In the genomic region with DNA sequence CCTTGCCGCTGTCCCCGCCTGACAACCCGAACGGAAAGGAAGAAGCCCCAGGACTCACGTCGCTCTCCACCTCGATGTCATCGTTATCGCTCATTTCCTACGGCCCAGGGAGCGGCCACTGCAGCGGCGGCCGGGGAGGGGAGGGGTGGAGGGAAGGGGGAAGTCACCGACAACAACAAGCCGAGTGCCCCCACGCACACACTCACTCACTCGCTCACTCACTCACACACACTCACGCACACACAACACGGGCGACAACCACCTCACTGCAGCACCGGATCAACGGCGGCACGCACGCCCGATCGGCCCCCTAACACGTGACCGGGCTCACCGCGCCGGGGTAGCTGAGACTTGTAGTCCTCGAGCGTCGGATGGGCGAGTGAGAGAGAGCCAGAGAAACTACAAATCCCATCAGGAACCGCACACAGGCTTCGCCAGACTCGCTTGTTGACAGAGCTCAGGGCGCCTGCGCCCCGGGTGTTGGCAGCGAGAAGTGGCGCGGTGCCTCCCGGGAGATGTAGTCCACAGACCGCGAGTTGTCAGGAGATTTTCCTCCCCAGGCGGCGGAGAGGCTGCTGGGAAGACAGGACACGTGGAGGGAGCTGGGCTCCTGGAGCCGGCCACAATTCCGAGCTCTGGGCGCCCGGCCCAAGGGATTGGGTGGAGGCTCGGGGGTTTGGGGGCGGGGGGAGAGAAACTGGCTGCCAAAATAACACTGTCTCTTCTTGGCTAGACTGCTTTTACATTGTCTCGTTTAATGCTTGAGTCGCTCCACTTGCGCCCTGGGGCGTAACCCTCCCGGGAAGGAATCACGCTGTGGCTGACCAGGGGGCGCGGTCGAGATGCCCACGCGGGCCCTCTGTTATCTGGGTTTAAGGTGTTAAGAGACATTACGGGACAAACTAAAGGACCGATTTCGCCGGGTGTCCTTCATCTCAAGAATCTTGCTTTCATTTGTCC, we compare ENCODE assay signal across 8 mouse cellular contexts. TPM values are rescaled to one million over a fixed set of nuclear protein-coding genes. Genes with fewer than 3 reads are reported as not detected.
A peak's percentile ranks its signal among the peaks of the same experiment; 100 is the strongest.
DNase-seq lines count a peak whose midpoint lies in the region; ATAC-seq lines count a peak whose summit lies in the region.

Gene Max (minus strand): TSS at position 270 of the 960 bp plus-strand sequence.

- H3K9ac ChIP-seq in intestine, embryonic 14.5 days (ENCODE audit: low read length): peak within 1 kb of the TSS; percentile 81

- no peaks in the 10 kb centered on the region for H3K9me3 ChIP-seq in intestine, embryonic 14.5 days (ENCODE audit: control insufficient read depth, low read length)

- peak within 1 kb of the TSS; percentile 83 for H3K4me2 ChIP-seq in intestine, embryonic 14.5 days (ENCODE audit: low read length)

- peak within 1 kb of the TSS; percentile 97 for H3K4me3 ChIP-seq in intestine, embryonic 14.5 days (ENCODE audit: low read depth, low read length)

- WGBS in intestine, embryonic 14.5 days: under 1% methylated on average over 69 of the region's 73 CpGs

- peak within 1 kb of the TSS; percentile 62 for H3K27ac ChIP-seq in intestine, embryonic 14.5 days (ENCODE audit: low read depth)

- intact Hi-C loops in left cerebral cortex, postnatal 14 days (cut with DNase I): no loop called here

- peak; percentile 98 for ATAC-seq in intestine, embryonic 14.5 days (replicated peaks; ENCODE audit: low FRiP score, low TSS enrichment, low read depth)

- peaks cover 29% of the 10 kb centered on the region for H3K36me3 ChIP-seq in intestine, embryonic 14.5 days (ENCODE audit: control insufficient read depth, insufficient read depth, low read length)

- no peaks in the 10 kb centered on the region for H3K27me3 ChIP-seq in intestine, embryonic 14.5 days (replicated peaks; ENCODE audit: control insufficient read depth, insufficient read depth, low read length)

- peak; percentile 92 to 94 for DNase-seq in adrenal gland, adult 18-20 months (ENCODE audit: low spot score in 2 of 2)
- DNase-seq in embryo, embryonic 11 days: peak; percentile 100
- peak; percentile 99 for DNase-seq in gastrocnemius, postnatal 25 days
- DNase-seq in intestine, embryonic 14.5 days (ENCODE audit: low spot score): peak; percentile 94
- peak; percentile 99 to 100 for DNase-seq in left cerebral cortex, postnatal 14 days (ENCODE audit: low spot score in 2 of 2)
- DNase-seq in mesoderm, embryonic 11.5 days (ENCODE audit: low read depth, low spot score): peak; percentile 99
- DNase-seq in right cerebral cortex, postnatal 36 days (ENCODE audit: low spot score in 2 of 2): peak; percentile 100
- peak; percentile 99 for DNase-seq in yolk sac, embryonic 10.5 days (ENCODE audit: low spot score)

- peaks cover 5% of the 10 kb centered on the region for H3K4me1 ChIP-seq in intestine, embryonic 14.5 days (replicated peaks; ENCODE audit: control insufficient read depth, insufficient read depth, low read length)

RNA-seq across cellular contexts. Expression of gene Max, which starts in this region (rescaled TPM):
- 10 to 100 TPM; 70.1 to 70.8 TPM for total RNA-seq in adrenal gland, adult 18-20 months (2021)
- 10 to 100 TPM; 24.5 to 26.8 TPM for total RNA-seq in gastrocnemius, postnatal 25 days (2021)
- 27.5 and 33.4 TPM in 2 replicates for polyA plus RNA-seq in intestine, embryonic 14.5 days (2014; fragmentation: Nextera tagmentation; extraction: Ambion mirVana)
- 10 to 100 TPM; 81.5 to 84.4 TPM for total RNA-seq in left cerebral cortex, postnatal 14 days (2021)

Comparison
In these comparisons a context has a peak if more than half of its experiments do, and no peak if none do; other contexts are left out.
1. Peak in every context shown above with its lines: DNase-seq, ATAC-seq, H3K4me3 ChIP-seq and H3K27ac ChIP-seq.